Mouse (Mus musculus): ENCODE results near the gene Egflam. TPM values are rescaled to one million over a fixed set of nuclear protein-coding genes. Genes with fewer than 3 reads are reported as not detected.

Egflam gene
- polyA plus RNA-seq, 1 experiment, result not detected

- Histone ChIP-seq H3K4me3 (ENCODE audit: insufficient read depth, low read depth, low read length) (no peak overlapping the region), H3K4me1 (ENCODE audit: control insufficient read depth, insufficient read depth, low read length) (peaks cover 3% of the 10 kb centered on the region; the same call in 1 of the 2 replicates), H3K27ac (ENCODE audit: insufficient read depth, low read depth, low read length) (no peak overlapping the region)
- TF ChIP-seq POLR2A (IDR thresholded peaks at IDR 0.05; ENCODE audit: insufficient read depth, low read depth, low read length) (no peak), CTCF (IDR thresholded peaks at IDR 0.05; ENCODE audit: insufficient read depth, low read depth, low read length) (no peak)
- 75% methylated on average over 6 of the region's 6 CpGs for WGBS
Measured at GRCm38 (mm10) chr15:7180576-7180975, 217.6 kb downstream of the Egflam start.

DNA sequence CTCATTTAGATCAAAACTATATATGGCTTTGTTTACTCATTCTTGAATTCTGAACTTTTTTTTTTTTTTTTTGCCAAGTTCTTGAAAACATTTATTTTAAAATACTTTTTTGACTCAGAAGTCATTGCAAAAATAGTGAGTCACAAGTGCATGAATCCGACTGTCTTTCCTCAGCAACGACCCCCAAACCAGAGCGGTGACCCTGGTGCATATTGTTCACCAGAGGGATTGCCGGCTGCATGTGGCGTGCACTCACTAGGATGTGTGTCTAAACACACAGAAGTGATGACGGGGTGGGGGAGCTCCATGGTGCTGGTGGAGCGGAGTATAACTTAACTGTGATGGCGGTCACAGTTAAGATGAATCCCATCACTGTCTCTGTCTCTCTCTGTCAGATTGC is 224.4 kb downstream of the Egflam start:
- Histone ChIP-seq H3K4me3 (ENCODE audit: insufficient read depth, low read depth, low read length) (no peak overlapping the region), H3K4me1 (ENCODE audit: control insufficient read depth, insufficient read depth, low read length) (no peaks in the 10 kb centered on the region), H3K27ac (ENCODE audit: insufficient read depth, low read depth, low read length) (no peak overlapping the region)
- WGBS, result 95% methylated on average over 8 of the region's 8 CpGs
- TF ChIP-seq CTCF (IDR thresholded peaks at IDR 0.05; ENCODE audit: insufficient read depth, low read depth, low read length), result no peak
- no peak for TF ChIP-seq POLR2A (IDR thresholded peaks at IDR 0.05; ENCODE audit: insufficient read depth, low read depth, low read length)

- 90% methylated on average over 7 of the region's 7 CpGs for WGBS
- Histone ChIP-seq H3K4me3 (ENCODE audit: insufficient read depth, low read depth, low read length) (no peak overlapping the region), H3K4me1 (ENCODE audit: control insufficient read depth, insufficient read depth, low read length) (no peaks in the 10 kb centered on the region), H3K27ac (ENCODE audit: insufficient read depth, low read depth, low read length) (no peak overlapping the region)
- TF ChIP-seq POLR2A (IDR thresholded peaks at IDR 0.05; ENCODE audit: insufficient read depth, low read depth, low read length) (no peak), CTCF (IDR thresholded peaks at IDR 0.05; ENCODE audit: insufficient read depth, low read depth, low read length) (no peak)
Measured at GRCm38 (mm10) chr15:7173346-7173745, 224.8 kb downstream of the Egflam start.

- 67% methylated on average over 2 of the region's 2 CpGs for WGBS
- no peak for TF ChIP-seq POLR2A (IDR thresholded peaks at IDR 0.05; ENCODE audit: insufficient read depth, low read depth, low read length)
- TF ChIP-seq CTCF (IDR thresholded peaks at IDR 0.05; ENCODE audit: insufficient read depth, low read depth, low read length), result no peak
Measured at GRCm38 (mm10) chr15:7172875-7173274, 225.3 kb downstream of the Egflam start.

DNA sequence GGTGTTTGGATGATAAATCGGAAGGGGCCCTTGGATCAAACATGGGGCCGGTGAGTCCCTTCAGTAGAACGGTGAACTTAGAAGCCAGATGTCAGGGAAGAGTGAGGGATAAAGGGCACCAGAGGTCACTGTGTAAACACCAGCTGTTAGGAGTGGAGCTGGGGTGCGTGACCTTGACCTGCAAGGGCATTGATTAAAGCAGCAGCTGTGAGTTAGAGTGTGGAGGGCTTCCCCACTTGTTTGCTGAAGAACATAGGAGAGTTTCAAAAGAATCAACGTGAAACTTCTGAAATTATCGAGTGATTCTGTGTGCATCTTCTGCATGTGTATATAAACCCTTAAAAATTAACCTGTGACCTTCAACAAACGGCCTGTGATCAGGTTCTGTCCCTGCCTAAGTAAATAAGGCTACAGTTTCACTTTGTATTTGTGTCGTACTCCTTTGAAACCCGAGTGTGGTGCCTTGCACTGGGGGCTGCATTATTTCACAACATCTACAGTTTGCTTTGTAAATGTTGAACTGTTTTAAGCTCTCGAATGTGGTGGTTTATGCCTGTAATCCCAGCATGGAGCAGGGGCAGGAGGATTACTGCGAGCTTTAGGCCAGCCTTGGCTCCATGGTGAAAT is 230.2 kb downstream of the Egflam start:
- TF ChIP-seq POLR2A (IDR thresholded peaks at IDR 0.05; ENCODE audit: insufficient read depth, low read depth, low read length) (no peak), CTCF (IDR thresholded peaks at IDR 0.05; ENCODE audit: insufficient read depth, low read depth, low read length) (no peak)
- WGBS, result 82% methylated on average over 11 of the region's 11 CpGs

More at GRCm38 (mm10) chr15:7172875-7173274, 225.3 kb downstream of the Egflam start:
- H3K4me3 ChIP-seq (ENCODE audit: insufficient read depth, low read depth, low read length), result no peak overlapping the region
- no peak overlapping the region for H3K27ac ChIP-seq (ENCODE audit: insufficient read depth, low read depth, low read length)
- H3K4me1 ChIP-seq (ENCODE audit: control insufficient read depth, insufficient read depth, low read length), result no peaks in the 10 kb centered on the region

DNA sequence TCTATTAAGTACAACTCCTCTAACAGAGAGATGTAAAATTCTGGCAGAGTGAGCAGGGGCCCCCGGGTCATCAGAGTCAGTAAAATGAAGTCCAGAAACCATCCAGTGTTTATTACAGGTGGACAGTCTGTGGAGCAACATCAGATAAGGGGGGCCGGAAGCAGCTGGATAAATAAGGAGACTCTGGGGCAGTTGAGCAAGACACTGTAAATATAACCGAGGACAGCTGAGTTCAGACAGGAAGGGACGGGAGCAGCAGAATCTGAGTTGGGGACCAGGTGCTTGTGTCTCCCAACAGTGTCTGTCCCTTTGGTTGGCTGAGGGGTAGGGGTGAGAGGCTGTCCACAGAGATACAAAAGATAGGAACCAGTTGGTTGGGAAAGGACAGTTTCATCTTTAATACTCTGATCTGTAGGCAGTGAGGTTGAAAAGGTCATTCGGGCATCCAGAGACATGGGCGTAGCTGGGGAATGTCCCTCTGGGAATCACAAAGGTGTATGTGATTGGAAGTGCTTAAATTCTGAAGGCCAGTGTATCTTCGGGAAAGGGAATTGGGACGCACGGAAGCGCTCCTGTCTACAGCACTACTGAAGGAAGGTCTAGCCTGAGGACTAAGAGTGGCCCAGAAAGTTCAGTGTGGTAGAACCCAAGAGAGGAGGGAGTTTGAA is 230.8 kb downstream of the Egflam start:
- WGBS, result 97% methylated on average over 10 of the region's 10 CpGs

More for the DNA sequence above, 230.2 kb downstream of the Egflam start:
- Histone ChIP-seq H3K4me3 (ENCODE audit: insufficient read depth, low read depth, low read length) (no peak overlapping the region), H3K27ac (ENCODE audit: insufficient read depth, low read depth, low read length) (no peak overlapping the region), H3K4me1 (ENCODE audit: control insufficient read depth, insufficient read depth, low read length) (peaks cover 2% of the 10 kb centered on the region; the same call in 1 of the 2 replicates)

GRCm38 (mm10) chr15:7166735-7167134 is 231.5 kb downstream of the Egflam start:
- Histone ChIP-seq H3K27ac (ENCODE audit: insufficient read depth, low read depth, low read length) (no peak overlapping the region), H3K4me3 (ENCODE audit: insufficient read depth, low read depth, low read length) (no peak overlapping the region), H3K4me1 (ENCODE audit: control insufficient read depth, insufficient read depth, low read length) (peaks cover 2% of the 10 kb centered on the region; the same call in 1 of the 2 replicates)
- WGBS, result 95% methylated on average over 9 of the region's 9 CpGs
- TF ChIP-seq POLR2A (IDR thresholded peaks at IDR 0.05; ENCODE audit: insufficient read depth, low read depth, low read length) (no peak), CTCF (IDR thresholded peaks at IDR 0.05; ENCODE audit: insufficient read depth, low read depth, low read length) (no peak)

More for the DNA sequence above, 230.8 kb downstream of the Egflam start:
- Histone ChIP-seq H3K27ac (ENCODE audit: insufficient read depth, low read depth, low read length) (no peak overlapping the region), H3K4me1 (ENCODE audit: control insufficient read depth, insufficient read depth, low read length) (peaks cover 2% of the 10 kb centered on the region; the same call in 1 of the 2 replicates), H3K4me3 (ENCODE audit: insufficient read depth, low read depth, low read length) (no peak overlapping the region)
- TF ChIP-seq CTCF (IDR thresholded peaks at IDR 0.05; ENCODE audit: insufficient read depth, low read depth, low read length) (no peak), POLR2A (IDR thresholded peaks at IDR 0.05; ENCODE audit: insufficient read depth, low read depth, low read length) (no peak)

DNA sequence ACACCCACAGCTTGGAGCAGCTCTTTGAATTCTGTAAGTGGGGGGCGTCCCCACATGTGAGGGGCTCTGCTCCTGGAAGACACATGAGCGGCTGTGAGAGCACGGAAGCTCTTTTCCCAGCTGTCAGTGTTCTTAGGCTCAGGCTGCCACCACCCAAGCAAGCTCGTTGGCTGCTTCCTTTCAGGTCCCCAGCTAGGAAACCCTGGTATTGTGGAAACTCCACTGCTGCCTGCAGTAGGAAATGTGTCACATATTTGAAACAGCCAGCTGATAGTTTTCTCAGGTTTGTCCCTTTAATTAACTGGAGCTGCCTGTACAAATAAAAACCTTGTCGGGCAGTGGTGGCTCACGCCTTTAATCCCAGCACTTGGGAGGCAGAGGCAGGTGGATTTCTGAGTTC is 234.3 kb downstream of the Egflam start:
- no peak overlapping the region for H3K4me3 ChIP-seq (ENCODE audit: insufficient read depth, low read depth, low read length)
- TF ChIP-seq CTCF (IDR thresholded peaks at IDR 0.05; ENCODE audit: insufficient read depth, low read depth, low read length) (no peak), POLR2A (IDR thresholded peaks at IDR 0.05; ENCODE audit: insufficient read depth, low read depth, low read length) (no peak)
- no peak overlapping the region for H3K27ac ChIP-seq (ENCODE audit: insufficient read depth, low read depth, low read length)
- 43% methylated on average over 6 of the region's 6 CpGs for WGBS
- H3K4me1 ChIP-seq (ENCODE audit: control insufficient read depth, insufficient read depth, low read length), result peaks cover 4% of the 10 kb centered on the region; the same call in 1 of the 2 replicates

GRCm38 (mm10) chr15:7160321-7160720 is 237.9 kb downstream of the Egflam start:
- WGBS, result 88% methylated on average over 8 of the region's 8 CpGs

More at GRCm38 (mm10) chr15:7160321-7160720, 237.9 kb downstream of the Egflam start:
- Histone ChIP-seq H3K27ac (ENCODE audit: insufficient read depth, low read depth, low read length) (no peak overlapping the region), H3K4me1 (ENCODE audit: control insufficient read depth, insufficient read depth, low read length) (peaks cover 5% of the 10 kb centered on the region; the same call in 1 of the 2 replicates), H3K4me3 (ENCODE audit: insufficient read depth, low read depth, low read length) (no peak overlapping the region)
- no peak for TF ChIP-seq POLR2A (IDR thresholded peaks at IDR 0.05; ENCODE audit: insufficient read depth, low read depth, low read length)
- no peak for TF ChIP-seq CTCF (IDR thresholded peaks at IDR 0.05; ENCODE audit: insufficient read depth, low read depth, low read length)

Data from olfactory bulb, adult 2 months (tissue).